Mouse (Mus musculus): ENCODE results near the gene Traf3ip3. TPM values are rescaled to one million over a fixed set of nuclear protein-coding genes. Genes with fewer than 3 reads are reported as not detected.

The Traf3ip3 gene
- polyA plus RNA-seq, 1 experiment, result 62.7 TPM

- DNase-seq (ENCODE audit: low read depth in 1 of 2, low spot score in 2 of 2), result no peak
- TF ChIP-seq POLR2A (IDR thresholded peaks at IDR 0.05; ENCODE audit: low read depth, low read length) (no peak), CTCF (IDR thresholded peaks at IDR 0.05; ENCODE audit: extremely low read depth, insufficient read depth, insufficient read length, insufficient replicate concordance) (no peak)
- peaks cover 54% of the 10 kb centered on the region for H3K36me3 ChIP-seq (ENCODE audit: control insufficient read depth, insufficient read depth, low read length)
- 87% methylated on average over 18 of the region's 18 CpGs for WGBS
- H3K27ac ChIP-seq (ENCODE audit: insufficient read depth, low read length), result no peak overlapping the region
- no peaks in the 10 kb centered on the region for H3K27me3 ChIP-seq (ENCODE audit: control insufficient read depth, insufficient read depth, low read length)
- H3K4me3 ChIP-seq (ENCODE audit: extremely low read depth, insufficient read depth, insufficient read length), result no peak overlapping the region
- peaks cover 23% of the 10 kb centered on the region; the same call in 1 of the 2 replicates for H3K4me1 ChIP-seq (ENCODE audit: control insufficient read depth, insufficient read depth, insufficient read length)
Measured at GRCm38 (mm10) chr1:193197494-193198205, 3.9 kb downstream of the Traf3ip3 start.

- no peak for DNase-seq (ENCODE audit: low read depth in 1 of 2, low spot score in 2 of 2)
- Histone ChIP-seq H3K36me3 (ENCODE audit: control insufficient read depth, insufficient read depth, low read length) (peaks cover 69% of the 10 kb centered on the region), H3K27me3 (ENCODE audit: control insufficient read depth, insufficient read depth, low read length) (no peaks in the 10 kb centered on the region), H3K4me1 (ENCODE audit: control insufficient read depth, insufficient read depth, insufficient read length) (peaks cover 38% of the 10 kb centered on the region; the same call in 1 of the 2 replicates), H3K27ac (ENCODE audit: insufficient read depth, low read length) (no peak overlapping the region), H3K4me3 (ENCODE audit: extremely low read depth, insufficient read depth, insufficient read length) (no peak overlapping the region)
- WGBS, result 83% methylated on average over 3 of the region's 3 CpGs
- no peak for TF ChIP-seq POLR2A (IDR thresholded peaks at IDR 0.05; ENCODE audit: low read depth, low read length)
- no peak for TF ChIP-seq CTCF (IDR thresholded peaks at IDR 0.05; ENCODE audit: extremely low read depth, insufficient read depth, insufficient read length, insufficient replicate concordance)
Measured at GRCm38 (mm10) chr1:193195169-193195810, 6.2 kb downstream of the Traf3ip3 start.

- Histone ChIP-seq H3K4me1 (ENCODE audit: control insufficient read depth, insufficient read depth, insufficient read length) (peaks cover 44% of the 10 kb centered on the region), H3K27ac (ENCODE audit: insufficient read depth, low read length) (no peak overlapping the region), H3K4me3 (ENCODE audit: extremely low read depth, insufficient read depth, insufficient read length) (no peak overlapping the region), H3K36me3 (ENCODE audit: control insufficient read depth, insufficient read depth, low read length) (peaks cover 74% of the 10 kb centered on the region), H3K27me3 (ENCODE audit: control insufficient read depth, insufficient read depth, low read length) (no peaks in the 10 kb centered on the region)
- TF ChIP-seq CTCF (IDR thresholded peaks at IDR 0.05; ENCODE audit: extremely low read depth, insufficient read depth, insufficient read length, insufficient replicate concordance), result no peak
- TF ChIP-seq POLR2A (IDR thresholded peaks at IDR 0.05; ENCODE audit: low read depth, low read length), result no peak
- 90% methylated on average over 3 of the region's 3 CpGs for WGBS
- DNase-seq (ENCODE audit: low read depth in 1 of 2, low spot score in 2 of 2), result no peak
Measured at GRCm38 (mm10) chr1:193194416-193195140, 6.9 kb downstream of the Traf3ip3 start.

GRCm38 (mm10) chr1:193191675-193192283 is 9.7 kb downstream of the Traf3ip3 start:
- no peak for DNase-seq (ENCODE audit: low read depth in 1 of 2, low spot score in 2 of 2)
- Histone ChIP-seq H3K27ac (ENCODE audit: insufficient read depth, low read length) (peak overlapping the region; percentile 92), H3K27me3 (ENCODE audit: control insufficient read depth, insufficient read depth, low read length) (no peaks in the 10 kb centered on the region), H3K36me3 (ENCODE audit: control insufficient read depth, insufficient read depth, low read length) (peaks cover 73% of the 10 kb centered on the region), H3K4me3 (ENCODE audit: extremely low read depth, insufficient read depth, insufficient read length) (no peak overlapping the region), H3K4me1 (ENCODE audit: control insufficient read depth, insufficient read depth, insufficient read length) (peaks cover 30% of the 10 kb centered on the region)
- 46% methylated on average over 7 of the region's 7 CpGs for WGBS
- TF ChIP-seq CTCF (IDR thresholded peaks at IDR 0.05; ENCODE audit: extremely low read depth, insufficient read depth, insufficient read length, insufficient replicate concordance), result no peak

GRCm38 (mm10) chr1:193189771-193190170 is 11.7 kb downstream of the Traf3ip3 start:
- no peak for DNase-seq (ENCODE audit: low read depth in 1 of 2, low spot score in 2 of 2)
- WGBS, result 16% methylated on average over 3 of the region's 3 CpGs
- H3K27me3 ChIP-seq (ENCODE audit: control insufficient read depth, insufficient read depth, low read length), result no peaks in the 10 kb centered on the region
- H3K4me3 ChIP-seq (ENCODE audit: extremely low read depth, insufficient read depth, insufficient read length), result no peak overlapping the region
- peaks cover 75% of the 10 kb centered on the region for H3K36me3 ChIP-seq (ENCODE audit: control insufficient read depth, insufficient read depth, low read length)
- H3K27ac ChIP-seq (ENCODE audit: insufficient read depth, low read length), result peak overlapping the region; percentile 92
- peaks cover 30% of the 10 kb centered on the region for H3K4me1 ChIP-seq (ENCODE audit: control insufficient read depth, insufficient read depth, insufficient read length)
- TF ChIP-seq CTCF (IDR thresholded peaks at IDR 0.05; ENCODE audit: extremely low read depth, insufficient read depth, insufficient read length, insufficient replicate concordance) (no peak), POLR2A (IDR thresholded peaks at IDR 0.05; ENCODE audit: low read depth, low read length) (no peak)

GRCm38 (mm10) chr1:193189151-193189621 is 12.3 kb downstream of the Traf3ip3 start:
- Histone ChIP-seq H3K27ac (ENCODE audit: insufficient read depth, low read length) (peak overlapping the region; percentile 92), H3K27me3 (ENCODE audit: control insufficient read depth, insufficient read depth, low read length) (no peaks in the 10 kb centered on the region), H3K4me1 (ENCODE audit: control insufficient read depth, insufficient read depth, insufficient read length) (peaks cover 30% of the 10 kb centered on the region), H3K4me3 (ENCODE audit: extremely low read depth, insufficient read depth, insufficient read length) (no peak overlapping the region), H3K36me3 (ENCODE audit: control insufficient read depth, insufficient read depth, low read length) (peaks cover 74% of the 10 kb centered on the region)
- DNase-seq (ENCODE audit: low read depth in 1 of 2, low spot score in 2 of 2), result peak in 1 of 2 experiments; percentile 70
- 18% methylated on average over 9 of the region's 9 CpGs for WGBS
- TF ChIP-seq POLR2A (IDR thresholded peaks at IDR 0.05; ENCODE audit: low read depth, low read length) (no peak), CTCF (IDR thresholded peaks at IDR 0.05; ENCODE audit: extremely low read depth, insufficient read depth, insufficient read length, insufficient replicate concordance) (no peak)

Measured in spleen, adult 2 months (tissue).